Mouse (Mus musculus): ENCODE data around the gene Lrp8. TPM values are rescaled to one million over a fixed set of nuclear protein-coding genes. Genes with fewer than 3 reads are reported as not detected.

Gene Lrp8
- 0.82 and 0.99 TPM in 2 replicates for polyA plus RNA-seq (2015; fragmentation: Nextera tagmentation; extraction: Ambion mirVana)

- Histone ChIP-seq H3K27me3 (replicated peaks; ENCODE audit: control insufficient read depth, insufficient read depth, low read length) (no peaks in the 10 kb centered on the region), H3K4me2 (ENCODE audit: low read depth, low read length) (peak within 1 kb of the TSS; percentile 99), H3K36me3 (ENCODE audit: control insufficient read depth, insufficient read depth, low read length) (no peaks in the 10 kb centered on the region), H3K4me3 (ENCODE audit: low read length) (peak within 1 kb of the TSS; percentile 72), H3K4me1 (ENCODE audit: control insufficient read depth, insufficient read depth, low read length) (peaks cover 23% of the 10 kb centered on the region), H3K27ac (ENCODE audit: low read length) (peak within 1 kb of the TSS; percentile 73), H3K9ac (ENCODE audit: low read depth, low read length) (peak within 1 kb of the TSS; percentile 71), H3K9me3 (ENCODE audit: control insufficient read depth, low read length) (no peaks in the 10 kb centered on the region)
- ATAC-seq = no peak
- WGBS = 0% methylated on average over 13 of the region's 44 CpGs
Measured at GRCm38 (mm10) chr4:107802185-107802449, at the start of gene Lrp8. TSS of gene Lrp8 (plus strand) at chr4:107802261.

- no peak for ATAC-seq
- Histone ChIP-seq H3K4me3 (ENCODE audit: low read length) (no peak overlapping the region), H3K4me2 (ENCODE audit: low read depth, low read length) (no peak overlapping the region), H3K27me3 (replicated peaks; ENCODE audit: control insufficient read depth, insufficient read depth, low read length) (no peaks in the 10 kb centered on the region), H3K9ac (ENCODE audit: low read depth, low read length) (no peak overlapping the region), H3K27ac (ENCODE audit: low read length) (no peak overlapping the region), H3K9me3 (ENCODE audit: control insufficient read depth, low read length) (no peaks in the 10 kb centered on the region), H3K4me1 (ENCODE audit: control insufficient read depth, insufficient read depth, low read length) (no peaks in the 10 kb centered on the region), H3K36me3 (ENCODE audit: control insufficient read depth, insufficient read depth, low read length) (no peaks in the 10 kb centered on the region)
- 28% methylated on average over 10 of the region's 10 CpGs for WGBS
Measured at GRCm38 (mm10) chr4:107756222-107756621, 45.8 kb upstream of the Lrp8 start.

GRCm38 (mm10) chr4:107757487-107758470 is 44.3 kb upstream of the Lrp8 start:
- WGBS = 71% methylated on average over 15 of the region's 15 CpGs
- no peak for ATAC-seq

GRCm38 (mm10) chr4:107758938-107759337 is 43.1 kb upstream of the Lrp8 start:
- no peaks in the 10 kb centered on the region for H3K36me3 ChIP-seq (ENCODE audit: control insufficient read depth, insufficient read depth, low read length)
- H3K27ac ChIP-seq (ENCODE audit: low read length) = no peak overlapping the region
- H3K4me3 ChIP-seq (ENCODE audit: low read length) = no peak overlapping the region
- no peaks in the 10 kb centered on the region for H3K27me3 ChIP-seq (replicated peaks; ENCODE audit: control insufficient read depth, insufficient read depth, low read length)
- H3K9ac ChIP-seq (ENCODE audit: low read depth, low read length) = no peak overlapping the region
- WGBS = 85% methylated on average over 9 of the region's 9 CpGs
- H3K4me1 ChIP-seq (ENCODE audit: control insufficient read depth, insufficient read depth, low read length) = no peaks in the 10 kb centered on the region
- H3K4me2 ChIP-seq (ENCODE audit: low read depth, low read length) = no peak overlapping the region
- no peaks in the 10 kb centered on the region for H3K9me3 ChIP-seq (ENCODE audit: control insufficient read depth, low read length)
- no peak for ATAC-seq

More at GRCm38 (mm10) chr4:107757487-107758470, 44.3 kb upstream of the Lrp8 start:
- H3K4me2 ChIP-seq (ENCODE audit: low read depth, low read length) = no peak overlapping the region
- no peaks in the 10 kb centered on the region for H3K4me1 ChIP-seq (ENCODE audit: control insufficient read depth, insufficient read depth, low read length)
- no peak overlapping the region for H3K4me3 ChIP-seq (ENCODE audit: low read length)
- H3K9me3 ChIP-seq (ENCODE audit: control insufficient read depth, low read length) = no peaks in the 10 kb centered on the region
- no peaks in the 10 kb centered on the region for H3K36me3 ChIP-seq (ENCODE audit: control insufficient read depth, insufficient read depth, low read length)
- no peak overlapping the region for H3K27ac ChIP-seq (ENCODE audit: low read length)
- no peak overlapping the region for H3K9ac ChIP-seq (ENCODE audit: low read depth, low read length)
- no peaks in the 10 kb centered on the region for H3K27me3 ChIP-seq (replicated peaks; ENCODE audit: control insufficient read depth, insufficient read depth, low read length)

GRCm38 (mm10) chr4:107763001-107763400 is 39.1 kb upstream of the Lrp8 start:
- Histone ChIP-seq H3K36me3 (ENCODE audit: control insufficient read depth, insufficient read depth, low read length) (no peaks in the 10 kb centered on the region), H3K4me2 (ENCODE audit: low read depth, low read length) (no peak overlapping the region), H3K9ac (ENCODE audit: low read depth, low read length) (no peak overlapping the region), H3K4me3 (ENCODE audit: low read length) (no peak overlapping the region), H3K4me1 (ENCODE audit: control insufficient read depth, insufficient read depth, low read length) (no peaks in the 10 kb centered on the region), H3K27ac (ENCODE audit: low read length) (no peak overlapping the region), H3K9me3 (ENCODE audit: control insufficient read depth, low read length) (no peaks in the 10 kb centered on the region), H3K27me3 (replicated peaks; ENCODE audit: control insufficient read depth, insufficient read depth, low read length) (no peaks in the 10 kb centered on the region)
- WGBS = 53% methylated on average over 3 of the region's 3 CpGs
- ATAC-seq = no peak

- ATAC-seq = peak; percentile 78
- H3K4me1 ChIP-seq (ENCODE audit: control insufficient read depth, insufficient read depth, low read length) = no peaks in the 10 kb centered on the region
- no peak overlapping the region for H3K4me3 ChIP-seq (ENCODE audit: low read length)
- H3K4me2 ChIP-seq (ENCODE audit: low read depth, low read length) = no peak overlapping the region
- no peak overlapping the region for H3K9ac ChIP-seq (ENCODE audit: low read depth, low read length)
- no peaks in the 10 kb centered on the region for H3K9me3 ChIP-seq (ENCODE audit: control insufficient read depth, low read length)
- no peaks in the 10 kb centered on the region for H3K36me3 ChIP-seq (ENCODE audit: control insufficient read depth, insufficient read depth, low read length)
- H3K27me3 ChIP-seq (replicated peaks; ENCODE audit: control insufficient read depth, insufficient read depth, low read length) = 0 out of 2 replicates have a peak, but pooled peaks cover 3% of the 10 kb centered on the region
- H3K27ac ChIP-seq (ENCODE audit: low read length) = no peak overlapping the region
- WGBS = 98% methylated on average over 2 of the region's 2 CpGs
Measured at GRCm38 (mm10) chr4:107763598-107763997, 38.5 kb upstream of the Lrp8 start.

- no peaks in the 10 kb centered on the region for H3K9me3 ChIP-seq (ENCODE audit: control insufficient read depth, low read length)
- no peaks in the 10 kb centered on the region for H3K4me1 ChIP-seq (ENCODE audit: control insufficient read depth, insufficient read depth, low read length)
- no peaks in the 10 kb centered on the region for H3K36me3 ChIP-seq (ENCODE audit: control insufficient read depth, insufficient read depth, low read length)
- WGBS = 70% methylated on average over 9 of the region's 9 CpGs
- H3K4me3 ChIP-seq (ENCODE audit: low read length) = no peak overlapping the region
- no peak overlapping the region for H3K9ac ChIP-seq (ENCODE audit: low read depth, low read length)
- ATAC-seq = no peak
- no peak overlapping the region for H3K4me2 ChIP-seq (ENCODE audit: low read depth, low read length)
- no peak overlapping the region for H3K27ac ChIP-seq (ENCODE audit: low read length)
- H3K27me3 ChIP-seq (replicated peaks; ENCODE audit: control insufficient read depth, insufficient read depth, low read length) = 0 out of 2 replicates have a peak, but pooled peaks cover 3% of the 10 kb centered on the region
Measured at GRCm38 (mm10) chr4:107765196-107765813, 36.8 kb upstream of the Lrp8 start.

GRCm38 (mm10) chr4:107766182-107766581 is 35.9 kb upstream of the Lrp8 start:
- Histone ChIP-seq H3K27me3 (replicated peaks; ENCODE audit: control insufficient read depth, insufficient read depth, low read length) (0 out of 2 replicates have a peak, but pooled peaks cover 3% of the 10 kb centered on the region), H3K9me3 (ENCODE audit: control insufficient read depth, low read length) (no peaks in the 10 kb centered on the region), H3K27ac (ENCODE audit: low read length) (no peak overlapping the region), H3K36me3 (ENCODE audit: control insufficient read depth, insufficient read depth, low read length) (no peaks in the 10 kb centered on the region), H3K4me2 (ENCODE audit: low read depth, low read length) (no peak overlapping the region), H3K4me3 (ENCODE audit: low read length) (no peak overlapping the region), H3K4me1 (ENCODE audit: control insufficient read depth, insufficient read depth, low read length) (no peaks in the 10 kb centered on the region), H3K9ac (ENCODE audit: low read depth, low read length) (no peak overlapping the region)
- WGBS = 77% methylated on average over 5 of the region's 5 CpGs
- ATAC-seq = no peak

GRCm38 (mm10) chr4:107772122-107772825 is 29.8 kb upstream of the Lrp8 start:
- no peaks in the 10 kb centered on the region for H3K36me3 ChIP-seq (ENCODE audit: control insufficient read depth, insufficient read depth, low read length)
- no peak overlapping the region for H3K27ac ChIP-seq (ENCODE audit: low read length)
- no peak overlapping the region for H3K9ac ChIP-seq (ENCODE audit: low read depth, low read length)
- H3K27me3 ChIP-seq (replicated peaks; ENCODE audit: control insufficient read depth, insufficient read depth, low read length) = 0 out of 2 replicates have a peak, but pooled peaks cover 3% of the 10 kb centered on the region
- H3K4me1 ChIP-seq (ENCODE audit: control insufficient read depth, insufficient read depth, low read length) = peaks cover 7% of the 10 kb centered on the region; the same call in 1 of the 2 replicates
- 75% methylated on average over 16 of the region's 16 CpGs for WGBS
- H3K4me2 ChIP-seq (ENCODE audit: low read depth, low read length) = no peak overlapping the region
- ATAC-seq = no peak
- H3K4me3 ChIP-seq (ENCODE audit: low read length) = no peak overlapping the region
- H3K9me3 ChIP-seq (ENCODE audit: control insufficient read depth, low read length) = 0 out of 2 replicates have a peak, but pooled peaks cover 3% of the 10 kb centered on the region

Data from intestine, embryonic 16.5 days (tissue).